Mouse (Mus musculus) embryonic facial prominence, embryonic 13.5 days (tissue): Measurements from ENCODE around the gene Ptprc. TPM values are rescaled to one million over a fixed set of nuclear protein-coding genes. Genes with fewer than 3 reads are reported as not detected.

Experiments
- ATAC-seq: fragments of 200-750 bp; cut with Nextera tagmentation; 2 replicates; pipeline ENCODE4 v1.8.0; 2017; ENCODE audit warnings: low read depth; ENCODE audit not compliant: insufficient number of reproducible peaks, insufficient read depth, low FRiP score, low TSS enrichment
- H3K27ac ChIP-seq: fragments of 300-500 bp; sonication (generic); 2 replicates; pipeline ENCODE4 v1.5.1; 2015; ENCODE audit warnings: moderate library complexity, mild to moderate bottlenecking, inconsistent platforms
- H3K27me3 ChIP-seq: fragments of 300-500 bp; sonication (generic); 2 replicates; pipeline ENCODE4 v1.6.1; 2015; ENCODE audit warnings: mild to moderate bottlenecking, inconsistent platforms
- H3K36me3 ChIP-seq: fragments of 300-500 bp; sonication (generic); 2 replicates; pipeline ENCODE4 v1.6.1; 2015; ENCODE audit warnings: mild to moderate bottlenecking, inconsistent platforms
- H3K4me1 ChIP-seq: fragments of 300-500 bp; sonication (generic); 2 replicates; pipeline ENCODE4 v1.6.1; 2015; ENCODE audit warnings: inconsistent platforms
- H3K4me2 ChIP-seq: fragments of 300-500 bp; sonication (generic); 2 replicates; pipeline ENCODE4 v1.6.1; 2015; ENCODE audit warnings: moderate library complexity, mild to moderate bottlenecking, inconsistent platforms
- H3K4me3 ChIP-seq: fragments of 300-500 bp; sonication (generic); 2 replicates; pipeline ENCODE4 v1.5.1; 2015; ENCODE audit warnings: mild to moderate bottlenecking, inconsistent platforms
- H3K9ac ChIP-seq: fragments of 300-500 bp; sonication (generic); 2 replicates; pipeline ENCODE4 v1.6.1; 2015; ENCODE audit warnings: mild to moderate bottlenecking, inconsistent platforms
- H3K9me3 ChIP-seq: fragments of 300-500 bp; sonication (generic); 2 replicates; pipeline ENCODE4 v1.6.1; 2016; ENCODE audit warnings: inconsistent platforms
- WGBS: fragments of 180-500 bp; shearing (Covaris S2); methylation state at CpG from one replicate; pipeline ENCODE4 v1.1.7; 2015; ENCODE audit warnings: mixed read lengths; 5-methylcytosine and 5-hydroxymethylcytosine counted together
- polyA plus RNA-seq: library from polyadenylated mRNA; unstranded; fragments of >200 nt; fragmentation: Nextera tagmentation; extraction: Ambion mirVana; gene quantifications from 2 replicates; pipeline ENCODE4 v1.2.1, GENCODE M21; 2015

Gene Ptprc
- polyA plus RNA-seq, 1 experiment from 2014 or later: 2.1 TPM

- H3K27me3 ChIP-seq: no peaks in the 10 kb centered on the region
- no peak overlapping the region for H3K4me3 ChIP-seq
- no peaks in the 10 kb centered on the region for H3K9me3 ChIP-seq
- H3K4me2 ChIP-seq: no peak overlapping the region
- peaks cover 8% of the 10 kb centered on the region; the same call in 1 of the 2 replicates for H3K4me1 ChIP-seq
- H3K36me3 ChIP-seq: no peaks in the 10 kb centered on the region
- no peak overlapping the region for H3K9ac ChIP-seq
- ATAC-seq: no peak
- WGBS: 61% methylated on average over 4 of the region's 4 CpGs
- H3K27ac ChIP-seq: no peak overlapping the region
Measured at GRCm38 (mm10) chr1:138029649-138030048, 145.9 kb downstream of the Ptprc start.

- no peak overlapping the region for H3K27ac ChIP-seq
- H3K27me3 ChIP-seq: no peaks in the 10 kb centered on the region
Measured at GRCm38 (mm10) chr1:138025298-138025697, 150.2 kb downstream of the Ptprc start.

GRCm38 (mm10) chr1:138023601-138024000 lies 151.9 kb downstream of the Ptprc start:
- peaks cover 18% of the 10 kb centered on the region for H3K4me1 ChIP-seq
- no peak overlapping the region for H3K4me3 ChIP-seq
- WGBS: 21% methylated on average over 4 of the region's 4 CpGs
- H3K27ac ChIP-seq: peak overlapping the region; percentile 85
- peak overlapping the region; percentile 27 for H3K4me2 ChIP-seq
- ATAC-seq: 0 out of 2 replicates have a peak, but pooled peaks have one; percentile 56
- no peak overlapping the region for H3K9ac ChIP-seq
- no peaks in the 10 kb centered on the region for H3K27me3 ChIP-seq
- H3K36me3 ChIP-seq: no peaks in the 10 kb centered on the region
- no peaks in the 10 kb centered on the region for H3K9me3 ChIP-seq

More at GRCm38 (mm10) chr1:138025298-138025697, 150.2 kb downstream of the Ptprc start:
- 60% methylated on average over 1 of the region's 1 CpGs for WGBS
- no peak for ATAC-seq
- Histone ChIP-seq H3K4me3 (no peak overlapping the region), H3K9me3 (no peaks in the 10 kb centered on the region), H3K36me3 (no peaks in the 10 kb centered on the region), H3K9ac (no peak overlapping the region), H3K4me1 (peaks cover 24% of the 10 kb centered on the region), H3K4me2 (no peak overlapping the region)

- Histone ChIP-seq H3K27me3 (no peaks in the 10 kb centered on the region), H3K9ac (no peak overlapping the region), H3K4me2 (peak overlapping the region; percentile 27), H3K9me3 (no peaks in the 10 kb centered on the region), H3K4me1 (peaks cover 18% of the 10 kb centered on the region), H3K27ac (peak overlapping the region; percentile 85), H3K4me3 (no peak overlapping the region), H3K36me3 (no peaks in the 10 kb centered on the region)
- ATAC-seq: no peak
- 4% methylated on average over 3 of the region's 3 CpGs for WGBS
Measured at GRCm38 (mm10) chr1:138022918-138023295, 152.6 kb downstream of the Ptprc start.

GRCm38 (mm10) chr1:138021962-138022917 lies 153.3 kb downstream of the Ptprc start:
- Histone ChIP-seq H3K27me3 (no peaks in the 10 kb centered on the region), H3K36me3 (no peaks in the 10 kb centered on the region), H3K4me1 (peaks cover 18% of the 10 kb centered on the region), H3K9me3 (no peaks in the 10 kb centered on the region), H3K4me2 (peak overlapping the region; percentile 27), H3K4me3 (no peak overlapping the region), H3K27ac (peak overlapping the region; percentile 85), H3K9ac (no peak overlapping the region)
- ATAC-seq: no peak
- 25% methylated on average over 11 of the region's 11 CpGs for WGBS

Other genes with a start within 250 kb of the Ptprc start
- 0.41 TPM in 1 of 2 replicates, not detected in the other for gene Atp6v1g3, start 98.0 kb upstream of the Ptprc start, polyA plus RNA-seq